Mouse (Mus musculus) stomach, postnatal 0 days (tissue): ENCODE measurements around the gene Klk1b8.

Source experiments
- CTCF ChIP-seq: IDR thresholded peaks from 2 replicates; pipeline ENCODE4 v1.5.1; 2016; ENCODE audit warnings: antibody characterized with exemption, low read depth, mild to moderate bottlenecking, moderate library complexity
- EP300 ChIP-seq: optimal IDR thresholded peaks from 2 replicates; pipeline ENCODE3; 2016; ENCODE audit warnings: antibody characterized with exemption

GRCm38 (mm10) chr7:43920582-43920981 is 29.9 kb upstream of the Klk1b8 start:
- TF ChIP-seq CTCF (no peak), EP300 (no peak)
